Mouse (Mus musculus) embryo, embryonic 10 days (tissue): Measurements from ENCODE around the gene Dock9.

ENCODE experiments used
- DNase-seq: peaks from one replicate; pipeline ENCODE4 v3.0.0-alpha.2; 2015; ENCODE audit warnings: low spot score

The Dock9 gene

GRCm38 (mm10) chr14:121508929-121509328 lies 288.7 kb downstream of the Dock9 start:
- no peak for DNase-seq

DNA sequence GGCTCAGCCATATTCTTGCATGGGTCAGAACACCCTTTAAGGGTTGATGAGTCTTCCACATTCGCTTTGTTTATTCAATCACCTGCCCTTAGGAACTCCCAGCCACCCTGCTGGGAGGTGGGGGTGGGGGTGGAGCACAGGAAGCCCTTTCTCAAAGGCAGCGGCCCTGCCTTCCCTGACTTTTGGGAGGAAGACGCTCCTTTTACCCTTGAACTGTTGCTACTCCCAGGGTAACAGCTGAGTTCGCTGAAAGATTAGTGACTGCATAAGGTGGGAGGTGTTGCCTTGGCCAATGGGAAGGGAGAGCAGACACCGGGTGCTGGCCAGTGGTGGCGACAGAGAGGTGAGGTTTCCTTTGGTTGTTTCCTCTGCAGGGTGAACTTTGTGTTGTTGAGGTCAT lies 291.3 kb downstream of the Dock9 start:
- no peak for DNase-seq

GRCm38 (mm10) chr14:121505485-121505860 lies 292.2 kb downstream of the Dock9 start:
- DNase-seq, result no peak

GRCm38 (mm10) chr14:121504781-121505484 lies 292.7 kb downstream of the Dock9 start, which contains the start of gene Slc15a1:
Slc15a1 (minus strand) TSS chr14:121505252.
- no peak for DNase-seq

DNA sequence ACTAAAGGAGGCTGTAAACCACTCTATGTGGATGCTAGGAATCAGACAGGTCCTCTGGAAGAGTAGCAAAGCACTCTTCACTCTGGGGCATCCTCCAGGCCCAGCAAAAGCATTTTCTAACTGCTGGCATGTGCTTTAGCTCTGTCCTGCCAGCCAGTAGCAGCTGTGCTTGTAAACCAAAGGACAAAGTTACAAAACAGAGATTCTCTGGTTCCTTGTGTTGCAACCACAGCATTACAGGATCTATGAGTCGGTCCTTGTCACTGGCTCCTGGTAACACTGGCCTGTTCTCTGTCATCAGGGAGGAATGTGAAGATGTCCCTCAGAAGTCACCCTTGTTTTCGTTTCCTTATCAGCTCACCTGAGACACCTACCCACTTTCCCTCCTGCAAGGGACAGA lies 297.1 kb downstream of the Dock9 start:
- no peak for DNase-seq

GRCm38 (mm10) chr14:121499769-121500168 lies 297.9 kb downstream of the Dock9 start:
- no peak for DNase-seq

DNA sequence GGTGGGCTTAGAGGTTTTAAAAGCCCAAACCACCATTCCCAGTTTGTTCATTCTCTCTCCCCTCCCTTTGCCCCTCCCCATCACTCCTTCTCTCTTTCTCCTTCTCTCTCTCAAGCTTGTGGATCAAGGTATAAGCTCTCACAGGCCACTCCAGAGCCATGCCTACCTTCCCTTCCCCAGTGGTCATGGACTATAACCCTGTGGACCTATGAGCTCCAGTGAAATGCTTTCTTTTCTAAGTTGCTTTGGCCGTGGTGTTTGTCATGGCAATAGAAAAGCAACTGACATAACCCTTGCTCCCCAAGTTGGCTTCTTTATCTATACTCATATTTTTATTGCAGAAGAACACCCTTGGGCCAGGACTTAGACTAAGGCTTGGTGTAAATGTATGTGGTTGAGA lies 299.8 kb downstream of the Dock9 start:
- no peak for DNase-seq

- no peak for DNase-seq
Observed at GRCm38 (mm10) chr14:121495741-121496140, 301.9 kb downstream of the Dock9 start.

DNA sequence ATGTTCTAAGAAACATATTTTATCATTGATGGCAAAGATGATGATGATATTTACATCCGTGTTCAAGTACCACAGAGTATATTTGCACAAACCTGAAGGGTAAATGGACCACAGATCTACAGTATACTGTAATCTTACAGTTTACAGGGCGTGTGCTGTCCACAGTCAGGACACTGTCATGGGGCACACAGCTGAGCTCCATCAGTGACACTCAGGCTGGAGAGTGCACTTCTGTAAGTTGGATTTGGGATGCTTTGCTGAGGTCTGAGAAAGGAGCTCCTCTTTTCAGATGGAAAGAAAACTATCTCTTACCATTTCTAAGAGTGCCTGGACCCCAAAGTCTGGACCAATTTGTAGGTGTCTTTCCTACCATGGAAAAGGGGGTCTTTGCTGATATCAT lies 302.5 kb downstream of the Dock9 start:
- DNase-seq, result no peak

- no peak for DNase-seq
Observed at GRCm38 (mm10) chr14:121494238-121494637, 303.4 kb downstream of the Dock9 start.

DNA sequence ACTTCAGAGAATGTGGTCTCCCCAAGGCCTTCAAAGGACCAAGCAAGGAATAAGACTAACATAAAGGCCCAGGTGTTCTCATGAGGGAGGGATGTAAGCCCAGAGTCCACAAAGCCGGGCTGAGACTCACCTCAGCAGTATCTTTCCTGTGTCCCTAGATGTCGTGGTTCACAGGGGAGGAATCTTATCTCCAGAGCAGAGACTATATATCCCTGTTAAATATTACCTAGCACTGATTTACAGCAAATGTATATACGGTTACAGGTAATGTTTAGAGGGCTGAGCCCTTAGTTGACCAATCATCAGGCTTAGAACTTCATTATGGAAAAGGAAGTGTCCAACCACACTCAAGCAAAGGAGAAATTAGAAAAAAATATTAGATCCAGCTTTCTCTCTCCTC lies 303.9 kb downstream of the Dock9 start:
- no peak for DNase-seq

- DNase-seq, result no peak
Observed at GRCm38 (mm10) chr14:121492328-121492727, 305.3 kb downstream of the Dock9 start.
